Mouse (Mus musculus) stomach, postnatal 0 days (tissue): ENCODE data around the gene Klhdc7b.

Source experiments
- CTCF ChIP-seq: IDR thresholded peaks from 2 replicates; pipeline ENCODE4 v1.5.1; 2016; ENCODE audit warnings: antibody characterized with exemption, low read depth, mild to moderate bottlenecking, moderate library complexity
- EP300 ChIP-seq: optimal IDR thresholded peaks from 2 replicates; pipeline ENCODE3; 2016; ENCODE audit warnings: antibody characterized with exemption

- TF ChIP-seq CTCF (no peak), EP300 (no peak)
Observed at GRCm38 (mm10) chr15:89410118-89410517, 25.4 kb downstream of the Klhdc7b start, which contains the start of gene Syce3.
